Mouse (Mus musculus) heart, postnatal 4 days (tissue): ENCODE measurements around the gene Ubl3. TPM values are rescaled to one million over a fixed set of nuclear protein-coding genes. Genes with fewer than 3 reads are reported as not detected.

Experiments used
- DNase-seq: peaks from one replicate; pipeline ENCODE4 v3.0.0; 2021
- total RNA-seq, 2 experiments: library from RNA; stranded (reverse); gene quantifications; 2 replicates each; pipeline ENCODE4 v1.2.3; 2021

Ubl3 gene
- total RNA-seq, 2 experiments from 2014 or later, result 71.4 to 82.6 TPM

GRCm38 (mm10) chr5:148474346-148474745 lies 78.2 kb downstream of the Ubl3 start:
- DNase-seq, result no peak

DNA sequence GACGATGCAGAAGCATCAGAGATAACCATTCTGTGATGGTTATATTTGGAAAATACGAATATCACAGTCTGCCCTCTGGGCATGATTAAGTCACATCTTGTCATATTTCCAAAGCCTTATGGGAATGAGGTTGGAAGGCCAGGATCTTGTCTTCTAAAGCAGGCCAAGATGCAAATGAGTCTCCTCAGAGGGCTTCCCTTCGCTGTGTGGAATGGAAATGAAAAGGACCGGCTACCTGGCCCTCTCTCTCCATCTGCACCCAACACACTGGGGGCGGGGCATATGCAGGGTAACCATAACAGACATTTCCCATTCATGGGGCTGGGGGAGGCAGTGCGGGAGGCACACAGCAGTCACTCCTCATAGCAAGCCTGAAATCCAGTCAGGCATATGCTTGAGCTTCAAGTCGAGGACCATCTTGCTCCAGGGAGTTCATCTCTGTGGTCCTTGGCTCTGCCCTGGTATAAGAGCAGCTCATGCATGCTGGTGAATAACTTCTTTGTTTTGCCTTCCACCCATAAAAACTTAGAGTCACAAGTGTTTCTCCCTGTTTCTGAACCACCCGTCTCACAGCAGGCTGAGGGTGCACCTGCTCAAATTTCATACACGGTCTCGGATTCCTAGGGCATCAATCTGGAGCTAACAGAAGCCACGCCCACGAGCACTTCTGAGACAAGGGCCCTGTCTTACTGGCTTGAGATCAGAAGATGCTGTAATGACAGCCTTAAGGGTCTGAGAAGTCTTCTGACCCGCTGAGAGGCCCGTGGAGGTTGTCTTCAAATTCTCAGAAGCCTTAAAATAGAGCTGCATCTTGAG lies 83.8 kb downstream of the Ubl3 start:
- DNase-seq, result no peak

DNA sequence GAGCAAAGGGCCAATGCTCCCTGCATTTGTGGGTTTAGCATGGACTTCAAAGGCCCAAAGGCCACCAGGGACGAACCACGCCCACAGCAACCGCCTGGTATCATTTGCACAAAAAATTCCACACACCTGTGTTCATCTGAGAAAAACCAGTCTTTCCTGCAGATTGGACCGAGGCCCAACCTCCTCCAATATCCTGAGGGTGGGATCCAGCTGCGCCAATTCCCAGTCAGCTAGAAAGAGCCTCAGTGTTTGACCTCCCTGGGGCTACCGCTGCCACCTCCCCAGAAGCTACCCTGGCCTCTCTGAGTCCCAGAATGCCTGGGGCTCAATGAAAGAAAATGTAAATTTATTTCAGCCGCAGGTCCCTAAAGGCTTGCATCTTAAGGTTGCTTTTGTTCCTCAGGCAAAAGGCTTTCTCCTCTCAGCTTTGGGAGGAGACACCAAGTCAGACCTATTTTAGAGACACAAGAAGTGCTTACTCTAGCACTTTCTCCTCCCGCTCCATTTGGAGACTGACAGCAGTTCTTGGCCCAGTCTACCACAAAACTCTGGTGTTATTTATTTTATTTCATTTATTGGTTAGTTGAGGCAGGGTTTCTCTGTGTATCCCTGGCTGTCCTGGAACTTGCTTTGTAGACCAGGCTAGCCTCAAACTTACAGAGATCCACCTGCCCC lies 85.5 kb downstream of the Ubl3 start:
- no peak for DNase-seq

- no peak for DNase-seq
These were observed 86.5 kb downstream of the Ubl3 start for GRCm38 (mm10) chr5:148466116-148466515.

DNA sequence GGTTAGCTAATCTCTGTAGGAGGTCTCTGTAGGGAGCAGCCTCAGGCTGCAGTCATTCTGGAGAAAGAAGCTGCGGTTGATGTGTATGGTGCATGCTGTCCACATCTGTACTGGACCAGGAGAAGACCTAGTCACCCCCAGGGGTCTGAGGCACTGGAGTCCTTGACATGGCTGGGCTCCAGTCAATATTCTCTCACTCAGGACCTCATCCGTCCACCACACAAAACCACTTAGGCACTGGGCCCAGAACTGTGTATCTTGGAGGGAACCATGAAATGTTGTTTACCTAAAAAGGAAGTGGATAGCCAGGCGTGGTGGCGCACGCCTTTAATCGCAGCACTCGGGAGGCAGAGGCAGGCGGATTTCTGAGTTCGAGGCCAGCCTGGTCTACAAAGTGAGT lies 87.5 kb downstream of the Ubl3 start:
- DNase-seq, result no peak

- no peak for DNase-seq
These were observed 88.1 kb downstream of the Ubl3 start for GRCm38 (mm10) chr5:148464489-148464888.

GRCm38 (mm10) chr5:148463783-148464294 lies 88.8 kb downstream of the Ubl3 start:
- DNase-seq, result no peak

Other genes starting within 250 kb of the Ubl3 start
- gene Slc7a1, start 152.9 kb downstream of the Ubl3 start, total RNA-seq, result 10 to 100 TPM; 32.6 to 34.6 TPM